Mouse (Mus musculus): ENCODE results near the gene Gm4131.
"Not testable (repeated sequence)": the region's sequence is repeated elsewhere in the genome, so short reads cannot be mapped to it uniquely, and the experiment has no call there.

The Gm4131 gene

GRCm38 (mm10) chr14:62566821-62567220 is at the start of gene Gm4131:
Gm4131 (minus strand) TSS chr14:62566921.
- DNase-seq: not testable (repeated sequence)

- no peak for DNase-seq
Observed at GRCm38 (mm10) chr14:62609904-62610303, 43.2 kb upstream of the Gm4131 start.

GRCm38 (mm10) chr14:62607791-62608196 is 41.1 kb upstream of the Gm4131 start:
- DNase-seq: no peak

GRCm38 (mm10) chr14:62602869-62603268 is 36.1 kb upstream of the Gm4131 start:
- DNase-seq: no peak

- peak; percentile 33 for DNase-seq
Observed at GRCm38 (mm10) chr14:62602271-62602670, 35.5 kb upstream of the Gm4131 start.

- DNase-seq: no peak
Observed at GRCm38 (mm10) chr14:62600109-62600522, 33.4 kb upstream of the Gm4131 start.

GRCm38 (mm10) chr14:62585338-62585737 is 18.6 kb upstream of the Gm4131 start:
- DNase-seq: no peak

GRCm38 (mm10) chr14:62584637-62585036 is 17.9 kb upstream of the Gm4131 start:
- DNase-seq: no peak

- no peak for DNase-seq
Observed at GRCm38 (mm10) chr14:62581768-62582167, 15.0 kb upstream of the Gm4131 start.

GRCm38 (mm10) chr14:62580945-62581344 is 14.2 kb upstream of the Gm4131 start:
- DNase-seq: no peak

- DNase-seq: no peak
Observed at GRCm38 (mm10) chr14:62575862-62576261, 9.1 kb upstream of the Gm4131 start.

GRCm38 (mm10) chr14:62574906-62575305 is 8.2 kb upstream of the Gm4131 start:
- DNase-seq: no peak

- no peak for DNase-seq
Observed at GRCm38 (mm10) chr14:62573454-62573853, 6.7 kb upstream of the Gm4131 start.

- DNase-seq: no peak
Observed at GRCm38 (mm10) chr14:62570299-62570698, 3.6 kb upstream of the Gm4131 start.

- no peak for DNase-seq
Observed at GRCm38 (mm10) chr14:62569463-62569862, 2.7 kb upstream of the Gm4131 start.

- peak; percentile 49 for DNase-seq
Observed at GRCm38 (mm10) chr14:62563679-62564078, 3.0 kb downstream of the Gm4131 start.

GRCm38 (mm10) chr14:62561875-62562748 is 4.6 kb downstream of the Gm4131 start:
- DNase-seq: no peak

- DNase-seq: no peak
Observed at GRCm38 (mm10) chr14:62557111-62557510, 9.6 kb downstream of the Gm4131 start.

GRCm38 (mm10) chr14:62555840-62556810 is 10.6 kb downstream of the Gm4131 start:
- no peak for DNase-seq

GRCm38 (mm10) chr14:62555309-62555829 is 11.4 kb downstream of the Gm4131 start, which contains the start of gene Fam124a:
Fam124a (plus strand) TSS chr14:62555737.
- DNase-seq: peak; percentile 76

- no peak for DNase-seq
Observed at GRCm38 (mm10) chr14:62553786-62554185, 12.9 kb downstream of the Gm4131 start.

- no peak for DNase-seq
Observed at GRCm38 (mm10) chr14:62552771-62553170, 13.9 kb downstream of the Gm4131 start.

- no peak for DNase-seq
Observed at GRCm38 (mm10) chr14:62550121-62550520, 16.6 kb downstream of the Gm4131 start.
